In genomic region chr17:56512310-56512709, GRCm38 (mm10) we compare ENCODE assay signal across 9 mouse cellular contexts. TPM values are rescaled to one million over a fixed set of nuclear protein-coding genes. Genes with fewer than 3 reads are reported as not detected.
A peak's percentile ranks its signal among the peaks of the same experiment; 100 is the strongest.
DNase-seq lines count a peak whose midpoint lies in the region; ATAC-seq and TF ChIP-seq lines count a peak whose summit lies in the region.
"Had no signal": no experiment of that assay in that cellular context is flagged by ENCODE, and none has a peak within 500 bp of the region (broad histone marks: within the 10 kb centered on the region; RNA-seq: fewer than 3 reads in every experiment).

Gene Znrf4, minus strand, starts transcription at chr17:56512431.

- peaks cover 33% of the 10 kb centered on the region for H3K4me1 ChIP-seq in megakaryocyte, embryonic 14.5 days
- H3K4me1 ChIP-seq in forebrain, postnatal 0 days (ENCODE audit: insufficient read depth) = peaks cover 17% of the 10 kb centered on the region
- H3K4me1 ChIP-seq in limb, embryonic 15.5 days = peaks cover 39% of the 10 kb centered on the region

- no peak for DNase-seq in forebrain, postnatal 0 days
- DNase-seq in left cerebral cortex, postnatal 14 days (ENCODE audit: low spot score in 2 of 2) = no peak
- no peak for DNase-seq in thymus, postnatal 4 days
- no peak for DNase-seq in urinary bladder, postnatal 36 days (ENCODE audit: low spot score in 2 of 2)
- DNase-seq: gastrocnemius, postnatal 10 days had no signal

- peaks cover 88% of the 10 kb centered on the region for H3K27me3 ChIP-seq in megakaryocyte, embryonic 14.5 days (replicated peaks)
- no peaks in the 10 kb centered on the region; the same call in 1 of the 2 replicates for H3K27me3 ChIP-seq in forebrain, postnatal 0 days (ENCODE audit: insufficient read depth, low read length)
- H3K27me3 ChIP-seq in limb, embryonic 15.5 days = peaks cover 68% of the 10 kb centered on the region

- H3K9ac ChIP-seq in forebrain, postnatal 0 days = peak within 1 kb of the TSS; percentile 31; the same call in 1 of the 2 replicates
- 0 out of 2 replicates have a peak within 1 kb of the TSS, but pooled peaks have one; percentile 14 for H3K9ac ChIP-seq in limb, embryonic 15.5 days

- peak within 1 kb of the TSS; percentile 41 for H3K4me2 ChIP-seq in forebrain, postnatal 0 days (ENCODE audit: low read depth)
- H3K4me2 ChIP-seq in limb, embryonic 15.5 days = peak within 1 kb of the TSS; percentile 54

- no peak for ATAC-seq in megakaryocyte, adult 5-6 weeks (ENCODE audit: poor library complexity, severe bottlenecking)
- no peak for ATAC-seq in forebrain, postnatal 0 days
- ATAC-seq in limb, embryonic 15.5 days (ENCODE audit: insufficient number of reproducible peaks, low FRiP score, low TSS enrichment, low read depth) = no peak

- no peaks in the 10 kb centered on the region for H3K36me3 ChIP-seq in megakaryocyte, embryonic 14.5 days (replicated peaks; ENCODE audit: low read length)
- H3K36me3 ChIP-seq in forebrain, postnatal 0 days (ENCODE audit: insufficient read depth) = no peaks in the 10 kb centered on the region
- no peaks in the 10 kb centered on the region for H3K36me3 ChIP-seq in limb, embryonic 15.5 days

- intact Hi-C loops in left cerebral cortex, postnatal 14 days (cut with DNase I) = no loop called here

- peak within 1 kb of the TSS; percentile 67 for H3K4me3 ChIP-seq in megakaryocyte, embryonic 14.5 days (replicated peaks)
- peak within 1 kb of the TSS; percentile 19 for H3K4me3 ChIP-seq in forebrain, postnatal 0 days (ENCODE audit: low read depth, low read length)
- H3K4me3 ChIP-seq in limb, embryonic 15.5 days = peak within 1 kb of the TSS; percentile 35

- no peak for TF ChIP-seq CTCF in forebrain, postnatal 0 days (IDR thresholded peaks at IDR 0.05; ENCODE audit: low read depth)

- H3K27ac ChIP-seq in forebrain, postnatal 0 days (ENCODE audit: low read depth, low read length) = no peak within 1 kb of the TSS
- H3K27ac ChIP-seq in limb, embryonic 15.5 days = no peak within 1 kb of the TSS

- 74% methylated on average over 22 of the region's 22 CpGs for WGBS in forebrain, postnatal 0 days
- WGBS in limb, embryonic 15.5 days = 61% methylated on average over 22 of the region's 22 CpGs

- peaks cover 42% of the 10 kb centered on the region for H3K9me3 ChIP-seq in megakaryocyte, embryonic 14.5 days
- no peaks in the 10 kb centered on the region for H3K9me3 ChIP-seq in forebrain, postnatal 0 days (ENCODE audit: low read length)
- H3K9me3 ChIP-seq in limb, embryonic 15.5 days = no peaks in the 10 kb centered on the region

RNA-seq across cellular contexts. Expression of gene Znrf4, which starts in this region (rescaled TPM):
- 0.22 TPM in 1 of 2 replicates, not detected in the other for polyA plus RNA-seq in megakaryocyte, embryonic 14.5 days (2012; ENCODE audit: insufficient read depth, low replicate concordance)
- total RNA-seq in megakaryocyte, adult 5-6 weeks (2015) = not detected in 2 replicates
- total RNA-seq in megakaryocyte, adult 5-6 weeks (2017) = not detected in 2 replicates
- total RNA-seq in forebrain, postnatal 0 days (2014; rRNA removed) = not detected in 2 replicates
- 0.13 and 0.16 TPM in 2 replicates for polyA plus RNA-seq in forebrain, postnatal 0 days (2015; fragmentation: Nextera tagmentation; extraction: Ambion mirVana)
- not detected in 2 replicates for polyA plus RNA-seq in limb, embryonic 15.5 days (2015; fragmentation: Nextera tagmentation; extraction: Ambion mirVana)
- not detected for total RNA-seq in left cerebral cortex, postnatal 14 days (2021)
- total RNA-seq: gastrocnemius, postnatal 10 days; left cerebral cortex, postnatal 25 days had no signal
